Mouse (Mus musculus): ENCODE measurements around the gene Dcaf10. TPM values are rescaled to one million over a fixed set of nuclear protein-coding genes. Genes with fewer than 3 reads are reported as not detected.
"Not testable (repeated sequence)": the region's sequence is repeated elsewhere in the genome, so short reads cannot be mapped to it uniquely, and the experiment has no call there.

The Dcaf10 gene
- polyA plus RNA-seq, 1 experiment from 2014 or later: 10.7 TPM

DNA sequence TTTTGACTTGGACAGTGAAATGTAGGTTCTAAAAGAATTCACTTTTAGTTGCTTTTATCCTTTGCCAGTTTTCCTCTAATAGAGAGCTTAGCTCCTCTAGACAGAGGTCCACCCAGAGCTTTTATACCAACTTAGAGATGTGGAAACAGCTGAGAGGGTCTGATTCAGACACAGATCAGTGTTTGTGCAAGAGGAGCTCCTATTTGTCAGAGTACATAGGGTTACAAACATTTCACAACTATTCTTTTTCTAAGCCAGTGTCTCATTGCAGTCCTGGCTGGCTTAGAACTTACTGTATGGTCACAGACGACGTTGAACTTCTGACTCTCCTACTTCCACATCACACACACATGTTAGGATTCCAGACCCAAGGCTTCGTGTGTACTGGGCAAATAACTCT, 14.8 kb downstream of the Dcaf10 start:
- no peak overlapping the region for H3K4me3 ChIP-seq (replicated peaks)
- H3K36me3 ChIP-seq: 0 out of 2 replicates have a peak, but pooled peaks cover 3% of the 10 kb centered on the region
- no peaks in the 10 kb centered on the region for H3K27me3 ChIP-seq (replicated peaks)
- no peaks in the 10 kb centered on the region for H3K4me1 ChIP-seq
- no peak overlapping the region for H3K4me2 ChIP-seq
- 86% methylated on average over 3 of the region's 3 CpGs for WGBS
- no peaks in the 10 kb centered on the region for H3K9me3 ChIP-seq
- H3K27ac ChIP-seq: no peak overlapping the region
- no peak overlapping the region for H3K9ac ChIP-seq
- ATAC-seq (ENCODE audit: insufficient read depth, low FRiP score, low read depth): no peak

DNA sequence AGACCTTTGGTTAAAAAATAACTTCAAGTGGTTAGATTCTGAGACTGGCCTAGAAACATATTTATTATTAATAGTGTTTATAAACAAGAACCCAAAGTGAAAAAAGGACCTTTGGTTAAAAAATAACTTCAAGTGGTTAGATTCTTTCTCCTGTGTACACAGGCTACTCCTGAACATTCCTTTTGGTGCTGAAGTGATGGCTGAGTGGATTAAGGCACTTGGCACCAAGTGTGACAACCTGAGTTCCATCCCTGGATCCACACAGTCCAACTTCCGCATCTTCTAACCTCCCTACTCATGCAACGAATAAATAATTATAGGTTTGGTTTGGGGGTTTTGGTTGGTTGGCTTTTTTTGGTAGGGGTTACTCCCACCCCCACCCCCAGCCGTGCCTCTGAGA, 29.4 kb downstream of the Dcaf10 start:
- Histone ChIP-seq H3K4me1 (no peaks in the 10 kb centered on the region), H3K36me3 (peaks cover 37% of the 10 kb centered on the region), H3K27ac (no peak overlapping the region), H3K9ac (no peak overlapping the region), H3K4me3 (replicated peaks) (no peak overlapping the region), H3K9me3 (no peaks in the 10 kb centered on the region), H3K27me3 (replicated peaks) (no peaks in the 10 kb centered on the region), H3K4me2 (no peak overlapping the region)
- no peak for ATAC-seq (ENCODE audit: insufficient read depth, low FRiP score, low read depth)
- WGBS: 81% methylated on average over 3 of the region's 3 CpGs

DNA sequence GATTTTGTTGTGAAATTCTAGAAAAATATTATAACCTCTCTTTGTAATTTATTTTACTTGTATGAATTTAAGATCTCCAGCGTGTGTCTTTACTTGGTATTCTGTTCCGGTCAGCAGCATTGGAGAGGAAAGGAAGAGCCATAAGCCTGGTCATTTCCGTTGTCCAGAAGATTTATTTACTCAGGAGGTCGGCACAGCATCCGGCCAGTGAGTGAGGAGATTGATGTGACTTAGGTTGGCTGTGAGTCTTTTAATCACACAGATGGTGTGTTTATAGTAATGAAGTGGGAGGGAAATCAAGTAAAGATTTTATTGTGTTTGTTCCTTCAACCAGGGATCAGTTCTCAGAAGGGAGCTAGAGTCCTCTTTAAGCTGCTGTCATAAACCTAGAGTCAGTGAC, 33.0 kb downstream of the Dcaf10 start:
- ATAC-seq (ENCODE audit: insufficient read depth, low FRiP score, low read depth): no peak
- Histone ChIP-seq H3K9me3 (no peaks in the 10 kb centered on the region), H3K4me1 (no peaks in the 10 kb centered on the region), H3K27me3 (replicated peaks) (no peaks in the 10 kb centered on the region), H3K27ac (no peak overlapping the region), H3K36me3 (peaks cover 37% of the 10 kb centered on the region), H3K9ac (no peak overlapping the region), H3K4me2 (no peak overlapping the region), H3K4me3 (replicated peaks) (no peak overlapping the region)
- WGBS: 54% methylated on average over 5 of the region's 5 CpGs

DNA sequence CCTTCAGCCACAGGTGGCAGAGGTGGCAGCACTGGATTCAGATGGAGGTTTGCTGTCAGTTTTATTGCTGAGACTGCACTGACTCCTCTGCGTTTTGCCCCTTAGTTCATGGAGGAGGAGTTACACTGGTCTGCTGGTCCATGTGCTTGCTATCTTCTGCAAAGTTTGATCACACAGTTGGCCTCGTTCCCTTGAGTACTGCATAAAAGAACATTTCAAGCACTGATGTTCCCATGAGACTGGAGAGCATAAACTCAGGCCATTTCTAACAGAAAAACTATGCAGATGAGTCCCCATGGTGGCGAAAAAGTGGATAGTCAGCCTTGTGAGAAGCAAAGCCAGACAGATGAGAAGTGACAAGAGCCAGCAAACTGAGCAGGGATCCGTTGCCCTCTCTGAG, 34.7 kb downstream of the Dcaf10 start:
- 79% methylated on average over 4 of the region's 4 CpGs for WGBS
- Histone ChIP-seq H3K27ac (no peak overlapping the region), H3K4me3 (replicated peaks) (no peak overlapping the region), H3K4me2 (no peak overlapping the region), H3K9me3 (no peaks in the 10 kb centered on the region), H3K36me3 (peaks cover 34% of the 10 kb centered on the region), H3K4me1 (no peaks in the 10 kb centered on the region), H3K27me3 (replicated peaks) (no peaks in the 10 kb centered on the region), H3K9ac (no peak overlapping the region)
- no peak for ATAC-seq (ENCODE audit: insufficient read depth, low FRiP score, low read depth)

DNA sequence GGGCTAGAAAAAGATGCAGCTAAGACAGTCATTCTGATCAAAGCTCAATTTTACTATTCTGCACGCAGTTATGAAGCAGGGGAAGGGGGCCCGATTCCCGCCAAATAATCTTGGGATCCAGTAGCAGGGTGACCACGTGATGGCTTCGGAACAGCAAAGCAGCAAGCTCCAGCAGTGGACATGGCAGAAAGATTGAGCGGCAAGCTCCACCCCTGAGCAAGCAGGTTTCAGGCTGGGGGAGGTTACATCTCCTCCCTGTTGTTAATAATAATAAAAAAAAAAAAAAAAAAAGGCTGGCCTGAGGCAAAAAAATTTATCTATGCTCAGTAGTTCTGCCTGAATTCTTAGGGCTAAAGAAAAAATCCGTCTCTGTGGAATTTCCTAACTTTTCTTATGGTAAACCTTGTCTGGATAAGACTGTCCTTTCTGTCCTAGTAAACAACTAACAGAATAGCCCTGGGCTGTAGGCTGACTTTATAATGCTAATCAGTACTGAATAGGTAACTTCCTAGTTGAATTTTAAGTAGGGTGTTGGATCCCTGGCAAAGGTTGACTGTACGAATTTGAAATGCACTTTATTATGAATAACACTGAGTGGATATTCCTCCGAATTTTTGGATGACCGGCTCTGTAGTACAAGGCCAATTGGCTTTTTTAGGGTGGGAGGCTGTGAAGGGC, 39.1 kb downstream of the Dcaf10 start:
- H3K4me3 ChIP-seq (replicated peaks); H3K9me3 ChIP-seq; H3K27ac ChIP-seq; H3K4me1 ChIP-seq; H3K27me3 ChIP-seq (replicated peaks); H3K4me2 ChIP-seq; ATAC-seq (ENCODE audit: insufficient read depth, low FRiP score, low read depth); H3K9ac ChIP-seq; H3K36me3 ChIP-seq: not testable (repeated sequence)
- WGBS: 88% methylated on average over 10 of the region's 10 CpGs

DNA sequence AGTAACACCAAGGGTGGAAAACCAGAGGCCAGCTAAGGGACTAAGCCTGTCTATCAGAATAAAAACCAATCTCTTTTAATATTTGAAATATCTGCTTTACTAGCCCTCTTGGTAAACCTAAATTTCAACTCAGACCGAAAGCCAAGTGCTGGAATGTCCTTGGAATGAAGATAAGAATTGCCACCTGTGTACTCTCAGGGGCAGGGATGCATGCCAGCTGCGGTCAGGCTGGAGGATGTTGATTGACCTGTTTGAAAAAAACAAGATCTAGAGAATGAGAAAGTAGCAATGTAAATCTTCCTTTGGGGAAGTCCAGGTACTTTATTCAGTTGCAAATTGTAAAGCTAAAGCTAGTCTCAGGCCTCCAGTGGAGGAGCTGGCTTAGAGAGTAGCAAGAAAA, 40.2 kb downstream of the Dcaf10 start:
- not testable (repeated sequence) for H3K9me3 ChIP-seq; H3K4me3 ChIP-seq (replicated peaks); H3K27me3 ChIP-seq (replicated peaks); H3K4me1 ChIP-seq; H3K4me2 ChIP-seq; H3K36me3 ChIP-seq; H3K9ac ChIP-seq; ATAC-seq (ENCODE audit: insufficient read depth, low FRiP score, low read depth); H3K27ac ChIP-seq
- 46% methylated on average over 2 of the region's 2 CpGs for WGBS

DNA sequence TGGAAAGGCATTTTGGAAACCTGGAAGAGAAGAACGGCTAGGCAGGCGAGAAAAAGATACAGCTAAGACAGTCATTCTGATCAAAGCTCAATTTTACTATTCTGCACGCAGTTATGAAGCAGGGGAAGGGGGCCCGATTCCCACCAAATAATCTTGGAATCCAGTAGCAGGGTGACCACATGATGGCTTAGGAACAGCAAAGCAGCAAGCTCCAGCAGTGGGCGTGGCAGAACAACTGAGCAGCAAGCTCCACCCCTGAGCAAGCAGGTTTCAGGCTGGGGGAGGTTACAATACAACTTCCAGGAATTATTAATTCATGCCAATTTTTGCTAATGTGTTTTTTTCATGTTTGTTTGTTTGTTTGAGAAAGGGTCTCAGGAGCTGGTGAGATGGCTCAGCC, 45.4 kb downstream of the Dcaf10 start:
- not testable (repeated sequence) for H3K4me2 ChIP-seq; H3K4me1 ChIP-seq; H3K36me3 ChIP-seq; H3K9me3 ChIP-seq; H3K9ac ChIP-seq; ATAC-seq (ENCODE audit: insufficient read depth, low FRiP score, low read depth); H3K4me3 ChIP-seq (replicated peaks); H3K27ac ChIP-seq; H3K27me3 ChIP-seq (replicated peaks)
- WGBS: 89% methylated on average over 5 of the region's 5 CpGs

DNA sequence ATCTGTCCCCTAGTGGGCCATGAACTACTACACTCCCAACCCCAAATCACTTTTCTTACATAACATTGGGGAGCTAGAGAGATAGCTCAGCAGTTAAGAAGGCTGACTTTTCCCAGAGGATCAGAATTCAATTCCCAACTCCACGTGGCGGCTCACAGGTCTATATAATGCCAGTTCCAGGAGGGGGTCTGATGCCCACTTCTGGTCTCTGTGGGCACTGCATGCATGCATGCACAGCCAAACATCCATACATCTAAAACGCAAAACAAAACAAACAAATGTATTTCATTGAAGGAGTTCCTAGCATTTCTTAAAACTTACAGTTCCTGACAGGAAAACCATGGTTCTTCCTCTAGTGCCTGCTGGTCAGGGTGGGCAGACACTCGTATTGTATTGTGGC, 50.2 kb downstream of the Dcaf10 start:
- WGBS: 65% methylated on average over 4 of the region's 4 CpGs
- H3K4me3 ChIP-seq (replicated peaks): no peak overlapping the region
- no peak overlapping the region for H3K4me2 ChIP-seq
- ATAC-seq (ENCODE audit: insufficient read depth, low FRiP score, low read depth): no peak
- H3K9me3 ChIP-seq: no peaks in the 10 kb centered on the region
- 0 out of 2 replicates have a peak, but pooled peaks cover 1% of the 10 kb centered on the region for H3K36me3 ChIP-seq
- no peak overlapping the region for H3K27ac ChIP-seq
- no peaks in the 10 kb centered on the region for H3K4me1 ChIP-seq
- H3K27me3 ChIP-seq (replicated peaks): no peaks in the 10 kb centered on the region
- no peak overlapping the region for H3K9ac ChIP-seq

DNA sequence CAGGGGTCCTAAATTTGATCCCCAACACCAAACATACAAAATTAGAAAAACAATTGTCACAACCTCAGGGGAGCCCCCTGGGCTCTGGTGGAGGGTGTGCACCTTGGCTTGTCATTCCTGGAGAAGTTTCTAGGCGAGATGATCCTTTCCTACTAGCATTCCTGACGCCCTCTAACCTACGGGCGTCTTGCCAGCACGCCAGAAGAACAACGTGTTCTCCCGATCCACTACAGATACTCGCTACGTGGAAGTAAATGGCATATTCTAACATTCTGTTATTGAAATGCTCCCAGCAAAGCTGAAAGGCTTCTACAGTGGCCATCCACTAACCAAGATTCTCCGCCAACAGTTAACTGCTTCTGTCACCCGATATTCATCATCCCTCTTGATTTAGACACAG, 50.7 kb downstream of the Dcaf10 start:
- H3K4me1 ChIP-seq: no peaks in the 10 kb centered on the region
- H3K36me3 ChIP-seq: 0 out of 2 replicates have a peak, but pooled peaks cover 3% of the 10 kb centered on the region
- ATAC-seq (ENCODE audit: insufficient read depth, low FRiP score, low read depth): no peak
- no peak overlapping the region for H3K4me3 ChIP-seq (replicated peaks)
- H3K9me3 ChIP-seq: no peaks in the 10 kb centered on the region
- 60% methylated on average over 11 of the region's 11 CpGs for WGBS
- H3K27me3 ChIP-seq (replicated peaks): no peaks in the 10 kb centered on the region
- no peak overlapping the region for H3K27ac ChIP-seq
- H3K9ac ChIP-seq: no peak overlapping the region
- H3K4me2 ChIP-seq: no peak overlapping the region

DNA sequence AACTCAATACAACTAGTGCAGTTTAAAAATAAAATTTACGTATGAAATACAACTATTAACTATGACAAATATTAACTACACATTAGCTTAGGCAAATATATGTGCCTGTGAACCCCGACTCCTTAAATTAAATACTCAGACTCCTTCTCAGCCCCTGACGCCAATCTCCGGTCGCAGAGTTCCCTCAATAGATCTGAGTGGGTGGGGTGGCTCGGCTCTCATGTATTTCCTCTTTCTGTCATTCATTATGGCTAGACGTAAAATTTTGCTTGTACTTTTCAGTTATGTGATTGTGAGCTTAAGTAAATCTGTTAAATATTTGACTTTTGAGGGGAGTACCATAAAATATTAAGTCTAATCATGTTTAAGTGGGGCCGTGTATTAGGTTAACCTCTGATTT, 51.1 kb downstream of the Dcaf10 start:
- H3K27me3 ChIP-seq (replicated peaks): no peaks in the 10 kb centered on the region
- H3K9me3 ChIP-seq: no peaks in the 10 kb centered on the region
- no peak overlapping the region for H3K27ac ChIP-seq
- H3K4me3 ChIP-seq (replicated peaks): no peak overlapping the region
- 0 out of 2 replicates have a peak, but pooled peaks cover 3% of the 10 kb centered on the region for H3K36me3 ChIP-seq
- no peak overlapping the region for H3K4me2 ChIP-seq
- 66% methylated on average over 8 of the region's 8 CpGs for WGBS
- no peak overlapping the region for H3K9ac ChIP-seq
- no peak for ATAC-seq (ENCODE audit: insufficient read depth, low FRiP score, low read depth)
- no peaks in the 10 kb centered on the region for H3K4me1 ChIP-seq

DNA sequence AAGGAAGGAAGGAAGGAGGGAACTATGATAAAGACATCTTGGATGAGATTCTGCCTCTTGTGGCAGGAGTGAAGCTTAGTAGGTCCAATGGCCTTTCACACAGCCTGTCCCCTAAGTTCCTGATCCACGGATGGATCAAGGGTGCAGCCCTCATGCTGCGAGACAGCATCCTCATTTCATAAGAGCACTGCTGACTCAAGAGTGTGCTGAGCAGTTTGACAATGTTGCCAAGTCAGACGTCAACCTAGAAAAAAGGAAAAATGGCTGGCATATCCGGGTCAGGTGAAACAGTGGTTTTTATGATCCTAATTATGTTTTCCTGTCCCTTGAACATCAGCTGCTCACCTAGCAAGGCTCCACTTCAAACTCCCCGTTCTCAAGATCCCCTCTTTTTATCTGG, 51.8 kb downstream of the Dcaf10 start:
- WGBS: 77% methylated on average over 5 of the region's 5 CpGs
- no peak overlapping the region for H3K27ac ChIP-seq
- H3K9me3 ChIP-seq: no peaks in the 10 kb centered on the region
- no peak overlapping the region for H3K4me2 ChIP-seq
- no peaks in the 10 kb centered on the region for H3K4me1 ChIP-seq
- H3K36me3 ChIP-seq: peaks cover 4% of the 10 kb centered on the region; the same call in 1 of the 2 replicates
- ATAC-seq (ENCODE audit: insufficient read depth, low FRiP score, low read depth): no peak
- no peaks in the 10 kb centered on the region for H3K27me3 ChIP-seq (replicated peaks)
- H3K4me3 ChIP-seq (replicated peaks): no peak overlapping the region
- H3K9ac ChIP-seq: no peak overlapping the region

DNA sequence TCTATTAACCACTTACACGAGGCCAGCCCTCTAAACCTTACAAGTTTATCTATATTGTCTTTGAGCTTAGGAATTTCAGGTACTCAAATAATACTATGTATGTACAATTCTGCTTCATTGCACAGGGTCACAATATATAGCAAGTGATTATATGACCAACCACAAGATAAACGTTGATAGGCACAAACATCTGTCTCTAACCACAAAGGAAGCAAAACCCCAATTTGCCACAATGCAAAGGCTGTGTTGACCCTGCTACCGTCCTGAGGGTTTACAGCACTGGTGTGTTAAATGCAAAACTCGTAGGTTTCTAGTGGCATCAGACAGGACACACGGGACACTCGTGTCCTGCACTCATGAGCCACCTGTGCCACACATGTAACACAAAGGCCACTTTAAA, 54.3 kb downstream of the Dcaf10 start:
- H3K4me1 ChIP-seq; H3K27ac ChIP-seq; H3K9me3 ChIP-seq; H3K4me2 ChIP-seq; ATAC-seq (ENCODE audit: insufficient read depth, low FRiP score, low read depth); H3K4me3 ChIP-seq (replicated peaks); H3K9ac ChIP-seq; H3K27me3 ChIP-seq (replicated peaks): not testable (repeated sequence)
- WGBS: 81% methylated on average over 6 of the region's 6 CpGs
- peaks cover 16% of the 10 kb centered on the region for H3K36me3 ChIP-seq

DNA sequence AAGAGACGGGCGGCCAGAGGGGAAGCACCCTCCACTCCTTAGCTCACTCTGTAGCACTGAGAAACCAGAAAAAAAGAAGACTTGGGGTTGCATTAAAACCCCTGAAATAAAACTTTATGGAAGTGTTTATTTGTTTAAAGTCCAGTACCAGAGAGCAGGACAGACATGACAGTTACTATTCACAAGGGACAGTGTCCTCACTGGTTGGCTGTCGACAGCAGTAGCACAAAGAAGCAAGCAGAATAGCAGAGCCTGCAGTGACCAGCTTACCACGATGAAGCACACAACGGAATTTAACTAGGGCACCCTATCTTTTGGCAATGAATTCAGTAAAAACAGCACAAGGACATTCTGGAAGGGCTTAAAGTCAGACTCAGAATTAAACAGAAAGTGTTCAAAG, 56.4 kb downstream of the Dcaf10 start:
- H3K4me3 ChIP-seq (replicated peaks); H3K9me3 ChIP-seq; ATAC-seq (ENCODE audit: insufficient read depth, low FRiP score, low read depth); H3K27ac ChIP-seq; H3K4me1 ChIP-seq; H3K9ac ChIP-seq; H3K4me2 ChIP-seq; H3K27me3 ChIP-seq (replicated peaks): not testable (repeated sequence)
- peaks cover 25% of the 10 kb centered on the region for H3K36me3 ChIP-seq
- WGBS: 86% methylated on average over 5 of the region's 5 CpGs
